Mouse (Mus musculus): ENCODE results near the gene Adcyap1r1. TPM values are rescaled to one million over a fixed set of nuclear protein-coding genes. Genes with fewer than 3 reads are reported as not detected.

The Adcyap1r1 gene
- total RNA-seq, 2 experiments from 2014 or later = 108 to 116 TPM

DNA sequence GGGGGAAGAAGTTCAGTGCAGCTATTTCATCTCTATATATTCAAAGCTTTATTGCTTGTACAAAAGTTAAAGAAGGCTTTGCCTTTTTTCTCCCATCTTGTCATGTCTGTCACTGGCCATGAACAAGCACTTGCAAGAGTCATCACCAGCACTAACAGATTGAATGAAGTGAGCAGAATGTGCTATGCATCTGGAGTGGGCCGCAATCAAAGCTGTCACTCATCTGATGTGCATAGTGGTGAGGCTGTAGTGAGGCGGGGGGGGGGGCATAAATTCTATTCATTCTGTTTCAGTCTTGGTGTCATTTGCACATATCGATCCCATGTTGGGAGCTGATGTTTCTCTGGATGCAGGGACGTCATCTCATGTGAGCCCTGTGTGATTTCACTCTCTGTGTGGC is 91.6 kb downstream of the Adcyap1r1 start:
- intact Hi-C loops (cut with DNase I) = loop anchor here (5.0 kb wide), 1 partner anchor 409 kb away; no protein-coding TSS in a partner anchor
- no peak for DNase-seq (ENCODE audit: low spot score in 2 of 2)

DNA sequence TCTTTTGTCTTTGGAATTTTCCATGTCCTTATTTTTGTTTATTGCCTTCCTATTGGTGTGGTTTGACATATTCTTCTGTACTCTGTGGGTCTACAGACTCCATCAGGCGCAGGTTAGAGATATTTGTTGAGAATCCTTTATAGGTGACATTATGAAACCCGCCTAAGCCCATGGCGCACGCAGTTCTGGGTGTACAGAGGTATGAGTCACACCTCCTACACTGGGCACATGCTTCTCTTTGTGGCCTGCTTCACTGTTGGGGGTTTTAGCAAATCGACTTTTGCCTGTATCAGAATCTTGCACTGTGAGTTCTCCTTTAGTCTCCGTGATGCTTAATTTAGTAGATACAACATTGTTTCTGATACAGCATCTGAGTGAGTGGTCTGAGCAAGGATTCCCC is 97.4 kb downstream of the Adcyap1r1 start:
- intact Hi-C loops (cut with DNase I) = loop anchor here (5.0 kb wide), 1 partner anchor 258 kb away; no protein-coding TSS in a partner anchor

DNA sequence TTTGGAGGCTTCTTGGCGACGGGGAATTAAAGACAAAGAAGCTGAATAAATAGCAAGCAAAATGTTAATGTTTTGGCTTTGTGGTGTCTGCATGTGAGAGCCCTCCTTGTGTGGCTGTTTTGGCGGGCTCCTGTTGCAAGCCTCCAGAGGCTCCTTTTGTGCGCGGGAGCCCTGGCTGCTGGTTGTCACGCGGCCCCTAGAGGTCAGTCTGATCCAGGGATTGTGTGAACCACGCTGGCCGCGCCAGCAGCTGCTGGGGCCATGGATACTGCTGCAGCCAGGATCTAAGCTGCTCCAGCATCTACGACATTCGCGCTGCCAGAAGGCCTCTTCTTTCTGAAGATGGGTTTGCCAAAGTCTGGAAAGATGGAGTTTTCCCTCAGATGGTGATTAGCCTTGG is 99.1 kb downstream of the Adcyap1r1 start:
- intact Hi-C loops (cut with DNase I) = loop anchor here (5.0 kb wide), 1 partner anchor 126 kb away; no protein-coding TSS in a partner anchor
- peak; percentile 24 to 64 for DNase-seq (ENCODE audit: low spot score in 2 of 2)

More for the DNA sequence above, 97.4 kb downstream of the Adcyap1r1 start:
- peak in 1 of 2 experiments; percentile 74 for DNase-seq (ENCODE audit: low spot score in 2 of 2)

Small RNA genes lying within 50 kb of the gene (microRNA-seq; reads per million reads assigned to microRNA genes)
- 0 reads per million in 2 experiments for gene Gm44352

Other genes with a start within 250 kb of the Adcyap1r1 start
- gene Mindy4, start 248.6 kb upstream of the Adcyap1r1 start, total RNA-seq (2021) = 10 to 100 TPM; 12.6 to 13.0 TPM
- 1 to 10 TPM; 1.3 to 2.5 TPM for gene Aqp1, start 115.5 kb upstream of the Adcyap1r1 start, total RNA-seq (2021)
- gene Ghrhr, start 75.7 kb upstream of the Adcyap1r1 start, total RNA-seq (2021) = not detected
- gene Neurod6, start 229.3 kb downstream of the Adcyap1r1 start, total RNA-seq (2021) = 10 to 100 TPM; 37.6 to 68.6 TPM